Mouse (Mus musculus) MEL (cell line): ENCODE measurements around the gene Akap1.

ENCODE experiments used
- CTCF ChIP-seq, 3 experiments: IDR thresholded peaks in 2 of 3; conservative IDR thresholded peaks in 1 of 3; 2 replicates each; pipeline ENCODE4 v1.5.1; 2011 to 2012; ENCODE audit warnings: low read length in 3 of 3, low read depth in 2 of 3, mild to moderate bottlenecking in 2 of 3, improper control_type of control experiment in 1 of 3, inconsistent platforms in 1 of 3, mixed read lengths in 1 of 3, moderate library complexity in 1 of 3; ENCODE audit not compliant: control insufficient read depth in 1 of 3, insufficient read depth in 1 of 3, poor library complexity in 1 of 3, severe bottlenecking in 1 of 3
- MYC ChIP-seq: IDR thresholded peaks from 2 replicates; pipeline ENCODE4 v1.6.1; 2011; ENCODE audit warnings: low read depth, mild to moderate bottlenecking, low read length, improper control_type of control experiment, moderate library complexity
- POLR2A ChIP-seq, 2 experiments: IDR thresholded peaks; 2 replicates each; pipeline ENCODE4 v1.6.1; 2011 to 2012; ENCODE audit warnings: low read length in 2 of 2, mild to moderate bottlenecking in 2 of 2, control low read depth in 1 of 2, improper control_type of control experiment in 1 of 2, low read depth in 1 of 2, moderate library complexity in 1 of 2; ENCODE audit not compliant: control insufficient read depth in 1 of 2, insufficient read depth in 1 of 2, poor library complexity in 1 of 2
- RCOR1 ChIP-seq: IDR thresholded peaks from 2 replicates; pipeline ENCODE4 v1.6.1; 2012; ENCODE audit warnings: low read depth, mild to moderate bottlenecking, inconsistent platforms, low read length, improper control_type of control experiment
- SIN3A ChIP-seq: IDR thresholded peaks from 2 replicates; pipeline ENCODE4 v1.6.1; 2012; ENCODE audit warnings: low read length, improper control_type of control experiment, inconsistent platforms
- USF1 ChIP-seq: IDR thresholded peaks from 2 replicates; pipeline ENCODE4 v1.6.1; 2014; ENCODE audit warnings: low read depth, mild to moderate bottlenecking, inconsistent platforms, low read length, improper control_type of control experiment, moderate library complexity
- ZKSCAN1 ChIP-seq: IDR thresholded peaks from 2 replicates; pipeline ENCODE4 v1.6.1; 2012; ENCODE audit warnings: low read depth, mild to moderate bottlenecking, inconsistent platforms, low read length, improper control_type of control experiment, moderate library complexity

- TF ChIP-seq MYC (no peak), CTCF (IDR thresholded peaks at IDR 0.05 in 2 of 3, conservative IDR thresholded peaks at IDR 0.05 in 1 of 3; ENCODE audit: control insufficient read depth in 1 of 3, insufficient read depth in 1 of 3, low read depth in 2 of 3, low read length in 3 of 3, poor library complexity in 1 of 3, severe bottlenecking in 1 of 3) (no peak), SIN3A (no peak), RCOR1 (no peak), POLR2A (IDR thresholded peaks at IDR 0.05; ENCODE audit: control insufficient read depth in 1 of 2, insufficient read depth in 1 of 2, low read depth in 1 of 2, low read length in 2 of 2, poor library complexity in 1 of 2) (no peak), USF1 (no peak), ZKSCAN1 (no peak)
Measured at GRCm38 (mm10) chr11:88820253-88820652, 44.1 kb downstream of the Akap1 start.
